Mouse (Mus musculus) embryonic facial prominence, embryonic 13.5 days (tissue): ENCODE results near the gene Wdfy3. TPM values are rescaled to one million over a fixed set of nuclear protein-coding genes. Genes with fewer than 3 reads are reported as not detected.
A peak's percentile ranks its signal among the peaks of the same experiment; 100 is the strongest.
"Not testable (repeated sequence)": the region's sequence is repeated elsewhere in the genome, so short reads cannot be mapped to it uniquely, and the experiment has no call there.

Experiments used
- ATAC-seq: fragments of 200-750 bp; cut with Nextera tagmentation; 2 replicates; pipeline ENCODE4 v1.8.0; 2017; ENCODE audit warnings: low read depth; ENCODE audit not compliant: insufficient number of reproducible peaks, insufficient read depth, low FRiP score, low TSS enrichment
- H3K27ac ChIP-seq: fragments of 300-500 bp; sonication (generic); 2 replicates; pipeline ENCODE4 v1.5.1; 2015; ENCODE audit warnings: moderate library complexity, mild to moderate bottlenecking, inconsistent platforms
- H3K27me3 ChIP-seq: fragments of 300-500 bp; sonication (generic); 2 replicates; pipeline ENCODE4 v1.6.1; 2015; ENCODE audit warnings: mild to moderate bottlenecking, inconsistent platforms
- H3K36me3 ChIP-seq: fragments of 300-500 bp; sonication (generic); 2 replicates; pipeline ENCODE4 v1.6.1; 2015; ENCODE audit warnings: mild to moderate bottlenecking, inconsistent platforms
- H3K4me1 ChIP-seq: fragments of 300-500 bp; sonication (generic); 2 replicates; pipeline ENCODE4 v1.6.1; 2015; ENCODE audit warnings: inconsistent platforms
- H3K4me2 ChIP-seq: fragments of 300-500 bp; sonication (generic); 2 replicates; pipeline ENCODE4 v1.6.1; 2015; ENCODE audit warnings: moderate library complexity, mild to moderate bottlenecking, inconsistent platforms
- H3K4me3 ChIP-seq: fragments of 300-500 bp; sonication (generic); 2 replicates; pipeline ENCODE4 v1.5.1; 2015; ENCODE audit warnings: mild to moderate bottlenecking, inconsistent platforms
- H3K9ac ChIP-seq: fragments of 300-500 bp; sonication (generic); 2 replicates; pipeline ENCODE4 v1.6.1; 2015; ENCODE audit warnings: mild to moderate bottlenecking, inconsistent platforms
- H3K9me3 ChIP-seq: fragments of 300-500 bp; sonication (generic); 2 replicates; pipeline ENCODE4 v1.6.1; 2016; ENCODE audit warnings: inconsistent platforms
- WGBS: fragments of 180-500 bp; shearing (Covaris S2); methylation state at CpG from one replicate; pipeline ENCODE4 v1.1.7; 2015; ENCODE audit warnings: mixed read lengths; 5-methylcytosine and 5-hydroxymethylcytosine counted together
- polyA plus RNA-seq: library from polyadenylated mRNA; unstranded; fragments of >200 nt; fragmentation: Nextera tagmentation; extraction: Ambion mirVana; gene quantifications from 2 replicates; pipeline ENCODE4 v1.2.1, GENCODE M21; 2015

The Wdfy3 gene
- polyA plus RNA-seq, 1 experiment from 2014 or later: 19.1 TPM

DNA sequence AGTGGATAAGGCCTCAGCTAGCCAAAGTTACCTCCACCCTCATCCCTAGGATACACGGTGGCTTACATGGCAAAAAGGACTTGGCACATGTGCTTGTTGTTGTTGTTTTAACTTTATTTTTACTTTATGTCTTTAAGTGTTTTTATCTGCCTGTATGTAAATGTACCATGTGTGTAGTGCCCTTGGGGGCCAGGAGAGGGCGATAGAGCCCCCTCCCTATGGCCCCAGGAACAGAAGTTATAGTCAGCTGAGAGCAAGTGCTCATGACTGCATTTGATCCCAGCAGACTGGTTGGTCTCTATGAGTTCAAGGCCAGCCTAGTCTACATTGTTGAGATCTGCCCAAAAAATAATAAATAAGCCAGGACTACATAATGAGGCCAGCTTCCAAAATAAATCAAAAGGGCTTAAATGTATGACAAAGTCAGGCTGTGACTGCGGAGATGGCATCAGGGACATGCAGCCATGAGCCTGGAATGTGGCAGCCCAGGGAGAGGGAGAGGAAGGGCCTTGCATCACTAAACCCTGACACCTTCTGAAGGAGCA is 74.2 kb downstream of the Wdfy3 start:
- H3K27me3 ChIP-seq: no peaks in the 10 kb centered on the region
- H3K36me3 ChIP-seq: peaks cover 12% of the 10 kb centered on the region
- 81% methylated on average over 3 of the region's 3 CpGs for WGBS
- H3K4me1 ChIP-seq: peaks cover 25% of the 10 kb centered on the region
- no peak for ATAC-seq
- no peak overlapping the region for H3K4me3 ChIP-seq
- no peak overlapping the region for H3K9ac ChIP-seq
- no peak overlapping the region for H3K27ac ChIP-seq
- H3K4me2 ChIP-seq: no peak overlapping the region
- H3K9me3 ChIP-seq: no peaks in the 10 kb centered on the region

DNA sequence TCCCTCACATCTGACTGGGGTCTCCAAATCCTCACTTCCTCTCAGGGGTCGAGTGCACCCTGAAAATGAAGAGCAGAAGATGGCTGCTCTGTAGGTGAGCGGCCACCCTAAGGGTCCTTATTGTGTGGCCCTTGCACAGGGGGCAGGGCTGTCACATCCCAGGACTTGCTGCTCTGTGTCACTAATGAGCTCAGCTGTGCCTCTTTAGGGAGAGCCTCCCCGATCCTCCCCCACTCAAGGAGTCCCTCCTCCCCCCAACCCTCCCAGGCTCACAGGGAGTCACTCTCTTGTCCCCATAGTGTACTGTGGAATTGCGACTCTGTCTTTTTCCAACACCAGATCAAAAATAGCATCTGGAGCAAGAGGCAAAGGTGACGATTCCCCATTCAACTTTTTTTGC is 75.7 kb downstream of the Wdfy3 start:
- H3K27me3 ChIP-seq: no peaks in the 10 kb centered on the region
- H3K4me3 ChIP-seq: no peak overlapping the region
- 55% methylated on average over 5 of the region's 5 CpGs for WGBS
- peaks cover 12% of the 10 kb centered on the region for H3K36me3 ChIP-seq
- H3K9me3 ChIP-seq: no peaks in the 10 kb centered on the region
- peaks cover 15% of the 10 kb centered on the region for H3K4me1 ChIP-seq
- no peak overlapping the region for H3K27ac ChIP-seq
- H3K9ac ChIP-seq: no peak overlapping the region
- no peak for ATAC-seq
- H3K4me2 ChIP-seq: no peak overlapping the region

DNA sequence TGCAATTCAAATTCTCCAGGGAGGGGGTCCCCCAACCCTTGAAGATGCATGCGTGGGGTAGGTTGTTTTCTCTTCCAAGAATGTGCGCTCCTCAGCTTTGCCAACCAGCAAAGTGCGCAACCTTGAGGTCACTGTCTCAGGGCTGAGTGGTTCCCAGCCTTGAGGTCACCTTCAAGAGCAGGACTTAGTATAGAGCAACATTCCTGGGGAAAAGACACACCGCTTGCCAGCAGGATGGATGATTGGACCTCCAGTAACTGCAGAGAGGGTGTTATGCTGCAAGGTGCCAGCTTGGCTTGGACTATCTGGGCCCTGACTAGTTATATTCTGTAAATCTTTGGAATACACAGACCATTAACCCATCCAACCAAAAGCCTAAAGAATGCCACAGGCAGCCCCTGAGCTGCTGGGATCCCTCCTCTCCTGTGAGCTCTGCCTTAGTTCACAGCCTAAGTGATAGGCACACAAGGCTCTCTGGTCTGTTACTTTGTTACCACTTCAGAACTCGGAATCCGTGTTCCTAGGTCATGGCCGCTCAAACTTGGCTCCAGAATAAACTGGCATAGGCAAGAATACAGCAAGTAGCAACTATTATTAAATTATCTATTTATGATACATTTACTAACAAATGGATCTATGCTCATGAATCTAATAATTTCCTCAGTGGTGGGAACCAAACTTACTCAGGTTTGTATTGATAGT is 76.6 kb downstream of the Wdfy3 start:
- no peaks in the 10 kb centered on the region for H3K27me3 ChIP-seq
- WGBS: 90% methylated on average over 7 of the region's 7 CpGs
- H3K9me3 ChIP-seq: no peaks in the 10 kb centered on the region
- H3K9ac ChIP-seq: no peak overlapping the region
- no peak overlapping the region for H3K4me3 ChIP-seq
- H3K4me2 ChIP-seq: no peak overlapping the region
- peaks cover 12% of the 10 kb centered on the region for H3K36me3 ChIP-seq
- H3K4me1 ChIP-seq: peaks cover 11% of the 10 kb centered on the region
- no peak for ATAC-seq
- no peak overlapping the region for H3K27ac ChIP-seq

DNA sequence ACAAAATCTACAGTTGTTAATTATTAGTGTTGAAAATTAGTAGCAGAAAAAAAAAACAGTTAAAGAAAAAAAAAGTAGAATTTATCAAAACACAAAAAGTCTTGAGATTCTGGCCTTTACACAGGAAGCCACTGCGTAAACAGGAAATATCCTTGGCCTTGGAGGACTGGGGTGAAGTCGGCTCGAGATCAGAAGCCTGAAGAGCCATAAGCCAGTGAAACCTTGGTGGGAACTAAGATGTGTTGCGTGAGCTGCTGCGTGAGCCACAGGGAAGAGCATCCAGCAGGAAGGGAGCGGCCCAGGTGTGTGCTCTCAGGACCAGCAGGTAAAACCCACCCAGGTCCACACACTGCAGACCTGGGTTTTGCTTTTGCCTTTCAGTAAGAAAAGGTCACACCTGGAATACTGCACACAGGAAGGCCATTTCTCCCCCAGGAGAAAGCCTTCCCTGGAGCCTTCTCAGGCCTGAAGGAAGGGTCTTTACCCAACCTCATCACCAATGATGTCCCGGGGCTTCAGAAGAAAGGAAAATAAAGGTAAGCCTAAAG is 79.3 kb downstream of the Wdfy3 start:
- Histone ChIP-seq H3K4me2 (no peak overlapping the region), H3K27ac (no peak overlapping the region), H3K4me3 (no peak overlapping the region), H3K4me1 (peaks cover 11% of the 10 kb centered on the region; the same call in 1 of the 2 replicates), H3K9me3 (no peaks in the 10 kb centered on the region), H3K27me3 (no peaks in the 10 kb centered on the region), H3K9ac (no peak overlapping the region), H3K36me3 (peaks cover 4% of the 10 kb centered on the region; the same call in 1 of the 2 replicates)
- no peak for ATAC-seq
- WGBS: 85% methylated on average over 7 of the region's 7 CpGs

DNA sequence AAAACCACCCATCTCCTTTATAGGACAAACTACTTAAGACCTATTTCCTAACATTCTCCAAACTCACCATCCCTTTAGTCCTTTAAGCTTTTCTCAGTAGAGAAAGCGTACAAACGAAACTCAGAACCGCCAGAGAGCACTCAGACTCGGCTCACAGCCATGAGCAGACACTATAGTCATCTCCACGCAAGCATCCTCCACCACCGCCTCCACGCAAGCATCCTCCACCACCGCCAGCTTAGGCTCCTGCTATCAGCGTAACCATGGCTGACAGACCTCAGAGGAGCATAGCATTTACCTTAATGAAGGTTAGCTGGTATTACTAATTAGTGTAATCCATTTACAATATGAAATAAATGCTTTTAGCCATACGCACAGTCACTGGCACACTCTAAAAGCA is 81.2 kb downstream of the Wdfy3 start:
- Histone ChIP-seq H3K4me2 (no peak overlapping the region), H3K9ac (no peak overlapping the region), H3K4me3 (no peak overlapping the region), H3K9me3 (no peaks in the 10 kb centered on the region), H3K36me3 (peaks cover 4% of the 10 kb centered on the region; the same call in 1 of the 2 replicates), H3K4me1 (0 out of 2 replicates have a peak, but pooled peaks cover 4% of the 10 kb centered on the region), H3K27me3 (no peaks in the 10 kb centered on the region), H3K27ac (no peak overlapping the region)
- no peak for ATAC-seq
- 91% methylated on average over 10 of the region's 10 CpGs for WGBS

DNA sequence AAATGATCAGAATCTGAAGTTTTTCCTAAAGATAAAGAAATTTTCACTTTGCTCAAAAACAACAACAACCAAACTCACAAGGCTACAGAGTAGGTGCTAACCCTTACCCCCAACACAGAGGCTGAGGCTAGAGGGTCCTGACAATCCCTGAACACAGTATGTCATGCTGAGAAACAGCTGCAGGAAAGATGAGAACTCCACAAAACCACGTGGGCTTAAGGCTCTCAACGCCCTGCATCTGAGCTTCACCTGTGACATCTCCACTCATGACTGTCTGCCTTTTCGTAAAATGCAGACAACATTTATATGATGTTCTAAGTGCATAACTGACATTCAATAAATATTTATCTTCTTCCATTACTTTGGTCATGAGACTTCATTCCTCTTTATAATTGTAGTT is 83.0 kb downstream of the Wdfy3 start:
- Histone ChIP-seq H3K4me2 (no peak overlapping the region), H3K4me3 (no peak overlapping the region), H3K9ac (no peak overlapping the region), H3K9me3 (no peaks in the 10 kb centered on the region), H3K27me3 (no peaks in the 10 kb centered on the region), H3K36me3 (peaks cover 5% of the 10 kb centered on the region), H3K4me1 (0 out of 2 replicates have a peak, but pooled peaks cover 4% of the 10 kb centered on the region), H3K27ac (no peak overlapping the region)
- no peak for ATAC-seq
- WGBS: 59% methylated on average over 3 of the region's 3 CpGs

DNA sequence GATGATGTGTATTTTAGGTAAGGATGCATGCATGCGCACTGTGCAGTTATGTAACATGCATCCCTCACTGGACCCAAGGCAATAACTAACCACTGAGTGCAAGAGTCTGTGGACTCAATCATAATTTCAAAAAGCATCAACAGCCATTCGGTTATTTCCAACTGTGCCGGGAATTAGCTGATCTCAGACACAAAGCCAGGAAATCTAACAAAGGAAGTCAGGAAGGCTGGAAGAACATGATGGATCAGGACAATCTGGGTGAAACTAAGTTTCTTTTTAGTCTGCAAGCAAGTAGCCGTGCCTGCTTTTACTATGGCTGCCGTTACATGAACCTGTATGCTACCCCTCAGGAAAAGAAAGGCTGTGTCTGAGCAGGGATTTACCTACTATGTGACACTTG is 87.5 kb downstream of the Wdfy3 start:
- ATAC-seq: no peak
- Histone ChIP-seq H3K9ac (no peak overlapping the region), H3K4me2 (no peak overlapping the region), H3K27me3 (no peaks in the 10 kb centered on the region), H3K9me3 (no peaks in the 10 kb centered on the region), H3K4me1 (no peaks in the 10 kb centered on the region), H3K4me3 (no peak overlapping the region), H3K27ac (no peak overlapping the region), H3K36me3 (peaks cover 40% of the 10 kb centered on the region)
- 89% methylated on average over 5 of the region's 5 CpGs for WGBS

DNA sequence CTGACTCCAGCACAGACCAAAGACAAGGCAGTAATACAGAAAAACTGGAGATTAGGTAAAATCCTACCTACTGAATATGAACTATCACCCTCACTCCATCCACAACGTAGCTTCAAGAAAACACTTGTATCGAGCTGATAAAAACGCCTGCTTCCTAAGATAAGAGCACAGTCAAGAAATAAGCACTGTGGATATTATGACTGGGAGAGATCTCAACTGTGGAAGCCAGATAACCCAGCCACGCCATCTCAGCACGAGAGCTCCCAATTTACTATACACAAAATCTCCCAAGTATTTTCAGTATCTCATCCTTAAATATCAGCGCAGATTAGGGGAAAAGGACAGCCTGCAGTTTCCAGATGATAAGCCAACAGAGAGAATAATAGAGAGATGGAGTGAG is 90.1 kb downstream of the Wdfy3 start:
- H3K4me1 ChIP-seq: no peaks in the 10 kb centered on the region
- WGBS: 95% methylated on average over 6 of the region's 6 CpGs
- no peak overlapping the region for H3K4me3 ChIP-seq
- H3K9me3 ChIP-seq: no peaks in the 10 kb centered on the region
- H3K4me2 ChIP-seq: no peak overlapping the region
- H3K36me3 ChIP-seq: peaks cover 40% of the 10 kb centered on the region
- no peak overlapping the region for H3K27ac ChIP-seq
- no peaks in the 10 kb centered on the region for H3K27me3 ChIP-seq
- no peak overlapping the region for H3K9ac ChIP-seq
- ATAC-seq: no peak

DNA sequence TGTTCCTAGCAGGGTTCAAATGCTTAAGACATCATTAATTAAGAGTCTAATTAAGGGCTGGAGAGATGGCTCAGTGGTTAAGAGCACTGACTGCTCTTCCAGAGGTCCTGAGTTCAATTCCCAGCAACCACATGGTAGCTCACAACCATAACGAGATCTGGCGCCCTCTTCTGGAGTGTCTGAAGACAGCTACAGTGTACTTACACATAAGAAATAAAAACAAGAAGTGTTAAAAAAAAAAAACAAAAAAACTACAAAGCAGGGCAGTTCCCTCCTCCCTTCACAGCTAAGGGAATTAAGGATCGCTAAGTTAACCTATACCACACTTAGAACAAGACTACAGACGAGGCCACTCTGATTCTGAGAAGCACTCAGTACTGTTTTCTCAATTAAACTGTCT is 97.1 kb downstream of the Wdfy3 start:
- WGBS: 69% methylated on average over 4 of the region's 4 CpGs
- H3K4me3 ChIP-seq, H3K9me3 ChIP-seq, H3K9ac ChIP-seq, H3K36me3 ChIP-seq, H3K27me3 ChIP-seq, ATAC-seq, H3K27ac ChIP-seq, H3K4me2 ChIP-seq: not testable (repeated sequence)
- peaks cover 15% of the 10 kb centered on the region for H3K4me1 ChIP-seq

DNA sequence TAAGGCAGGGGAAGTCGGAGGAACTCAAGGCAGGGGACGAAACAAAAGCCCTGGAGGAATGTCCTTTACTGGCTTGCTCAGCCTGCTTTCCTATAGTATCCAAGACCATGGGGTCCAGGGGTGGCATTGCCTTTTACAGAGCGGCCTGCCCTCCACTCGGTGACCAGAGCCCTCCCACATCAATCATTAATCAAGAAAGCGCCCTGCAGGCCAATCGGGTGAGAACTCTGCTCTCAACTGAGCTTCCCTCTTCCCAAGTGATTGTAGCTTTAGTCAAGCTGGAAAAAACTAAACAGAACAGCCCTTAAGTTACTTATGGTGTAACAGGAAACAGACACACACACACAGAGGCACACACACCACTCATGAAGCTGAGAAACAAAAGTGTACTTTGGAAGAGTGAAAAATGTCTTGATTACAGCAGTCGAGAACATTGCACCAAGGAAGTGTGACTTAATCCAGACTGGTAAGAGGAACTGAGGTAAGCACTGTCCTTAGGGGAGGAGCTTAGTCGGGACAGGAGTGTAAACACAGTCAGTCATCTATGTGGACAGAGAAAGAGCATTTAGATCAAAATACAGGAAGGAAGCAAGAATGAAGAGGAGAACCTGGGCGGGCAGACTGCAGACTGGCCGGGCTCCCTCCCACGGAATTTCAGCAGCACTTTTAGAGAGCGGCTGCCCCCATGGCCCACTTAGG is 101.4 kb downstream of the Wdfy3 start:
- WGBS: 33% methylated on average over 12 of the region's 12 CpGs
- H3K4me1 ChIP-seq: peaks cover 18% of the 10 kb centered on the region
- ATAC-seq: no peak
- H3K36me3 ChIP-seq: peaks cover 8% of the 10 kb centered on the region
- H3K9ac ChIP-seq: no peak overlapping the region
- H3K27ac ChIP-seq: peak overlapping the region; percentile 58
- no peak overlapping the region for H3K4me3 ChIP-seq
- H3K4me2 ChIP-seq: no peak overlapping the region
- H3K27me3 ChIP-seq: no peaks in the 10 kb centered on the region
- no peaks in the 10 kb centered on the region for H3K9me3 ChIP-seq

DNA sequence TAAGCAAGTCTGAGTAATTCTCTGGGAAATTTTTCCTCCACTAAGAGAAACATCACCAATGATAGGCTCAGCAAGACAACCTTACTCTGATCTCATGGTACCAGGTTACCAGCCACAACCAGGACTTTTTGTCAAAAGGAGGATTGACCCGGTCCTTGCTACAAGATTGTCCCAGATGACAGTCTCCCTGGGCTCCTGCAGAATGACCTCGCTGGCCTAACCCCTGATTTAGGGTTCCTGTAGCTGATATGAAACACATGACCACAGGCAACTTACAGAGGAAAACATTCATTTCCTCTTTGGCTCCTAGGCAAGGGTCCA is 101.9 kb downstream of the Wdfy3 start:
- peaks cover 20% of the 10 kb centered on the region for H3K4me1 ChIP-seq
- peak overlapping the region; percentile 58 for H3K27ac ChIP-seq
- H3K4me3 ChIP-seq: no peak overlapping the region
- H3K36me3 ChIP-seq: peaks cover 8% of the 10 kb centered on the region
- ATAC-seq: no peak
- no peaks in the 10 kb centered on the region for H3K27me3 ChIP-seq
- no peak overlapping the region for H3K4me2 ChIP-seq
- 29% methylated on average over 2 of the region's 2 CpGs for WGBS
- H3K9me3 ChIP-seq: no peaks in the 10 kb centered on the region
- H3K9ac ChIP-seq: no peak overlapping the region

DNA sequence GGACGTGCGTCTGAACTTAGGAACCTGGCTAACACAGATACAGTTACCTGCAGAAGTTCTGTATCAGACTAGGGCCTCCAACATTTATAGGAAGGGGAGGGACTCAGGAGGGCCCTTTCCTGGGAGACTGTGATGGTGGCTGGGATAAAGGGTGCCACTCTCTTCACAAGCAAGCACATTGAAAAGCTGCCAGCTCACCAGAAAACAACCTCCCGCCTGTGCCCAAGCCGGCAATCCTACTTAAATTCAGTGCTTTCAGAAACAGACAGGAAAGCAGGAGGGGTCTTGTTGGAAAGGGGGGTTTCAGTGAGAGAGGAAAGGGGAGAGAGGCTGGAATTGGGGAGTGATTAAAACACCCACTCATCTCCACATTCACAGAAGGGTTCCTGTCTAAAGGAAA is 106.9 kb downstream of the Wdfy3 start:
- 81% methylated on average over 4 of the region's 4 CpGs for WGBS
- Histone ChIP-seq H3K36me3 (peaks cover 42% of the 10 kb centered on the region), H3K4me1 (0 out of 2 replicates have a peak, but pooled peaks cover 4% of the 10 kb centered on the region), H3K9ac (no peak overlapping the region), H3K4me3 (no peak overlapping the region), H3K27me3 (no peaks in the 10 kb centered on the region), H3K4me2 (no peak overlapping the region), H3K9me3 (no peaks in the 10 kb centered on the region), H3K27ac (no peak overlapping the region)
- ATAC-seq: no peak
